ENCODE assay signal across 9 mouse cellular contexts in the genomic region with DNA sequence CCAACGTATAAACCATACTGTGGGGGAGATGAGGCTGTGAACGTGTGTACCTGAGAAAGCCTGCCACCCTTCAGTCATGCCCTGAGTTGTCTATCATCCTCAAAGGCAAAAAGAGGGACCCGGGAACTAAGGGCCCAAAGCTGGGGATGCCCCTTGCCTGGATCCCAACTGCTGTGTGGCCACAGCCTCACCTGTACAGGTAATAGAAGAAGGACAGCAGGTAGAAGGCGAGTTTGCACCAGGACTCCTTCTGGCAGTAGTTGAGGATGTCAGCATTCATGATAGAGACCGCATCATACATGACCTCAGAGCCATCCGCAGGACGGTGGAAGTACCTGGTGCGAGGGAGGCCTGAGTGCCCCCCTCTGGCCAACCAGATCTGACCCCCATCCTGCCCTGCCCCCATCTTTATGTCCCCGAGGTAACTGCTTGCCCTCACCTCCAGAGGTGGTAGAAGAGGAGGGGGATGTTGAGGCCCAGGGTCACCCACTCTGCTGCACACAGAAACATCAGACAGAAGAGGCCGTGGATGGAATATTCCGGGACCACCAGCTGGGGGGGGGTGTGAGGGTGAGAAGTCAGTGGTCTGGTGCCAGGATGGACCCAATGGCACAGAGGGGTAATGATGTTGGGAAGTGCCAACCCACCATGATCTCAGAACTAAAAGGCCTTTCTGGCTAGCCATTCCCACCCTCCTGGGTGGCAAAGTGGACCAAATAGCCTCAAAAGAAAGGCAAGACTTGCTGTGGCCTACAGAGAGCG. TPM values are rescaled to one million over a fixed set of nuclear protein-coding genes. Genes with fewer than 3 reads are reported as not detected.
DNase-seq lines count a peak whose midpoint lies in the region; ATAC-seq and TF ChIP-seq lines count a peak whose summit lies in the region.
"Had no signal": no experiment of that assay in that cellular context is flagged by ENCODE, and none has a peak within 500 bp of the region (broad histone marks: within the 10 kb centered on the region; RNA-seq: fewer than 3 reads in every experiment).

No protein-coding gene starts in this region.

- H3K27ac ChIP-seq in heart, embryonic 12.5 days (ENCODE audit: poor library complexity, severe bottlenecking): no peak overlapping the region
- H3K27ac ChIP-seq in forebrain, embryonic 11.5 days (ENCODE audit: low read depth, low read length): no peak overlapping the region
- no peak overlapping the region for H3K27ac ChIP-seq in liver, postnatal 0 days (ENCODE audit: low read depth)

- H3K4me2 ChIP-seq in heart, embryonic 12.5 days: peak overlapping the region; percentile 8; the same call in 1 of the 2 replicates
- H3K4me2 ChIP-seq in forebrain, embryonic 11.5 days (ENCODE audit: low read depth, low read length, severe bottlenecking): peak overlapping the region; percentile 46; the same call in 1 of the 2 replicates
- H3K4me2 ChIP-seq in liver, postnatal 0 days (ENCODE audit: low read depth, low read length): no peak overlapping the region

- TF ChIP-seq CTCF in liver, postnatal 0 days (IDR thresholded peaks at IDR 0.05; ENCODE audit: low read depth): no peak

- peak; percentile 1; the same call in 1 of the 2 replicates for ATAC-seq in heart, embryonic 12.5 days (ENCODE audit: insufficient number of reproducible peaks, low FRiP score)
- peak; percentile 7 for ATAC-seq in forebrain, embryonic 11.5 days (replicated peaks; ENCODE audit: low FRiP score)
- no peak for ATAC-seq in liver, postnatal 0 days

- TF ChIP-seq EP300 in liver, postnatal 0 days (IDR thresholded peaks at IDR 0.05; ENCODE audit: low read depth): no peak

- H3K9ac ChIP-seq in heart, embryonic 12.5 days: no peak overlapping the region
- no peak overlapping the region; the same call in 1 of the 2 replicates for H3K9ac ChIP-seq in forebrain, embryonic 11.5 days (ENCODE audit: low read length)
- H3K9ac ChIP-seq in liver, postnatal 0 days (replicated peaks): no peak overlapping the region

- H3K36me3 ChIP-seq in heart, embryonic 12.5 days: peaks cover 34% of the 10 kb centered on the region
- H3K36me3 ChIP-seq in forebrain, embryonic 11.5 days (ENCODE audit: control insufficient read depth, insufficient read depth, low read length): no peaks in the 10 kb centered on the region
- peaks cover 8% of the 10 kb centered on the region for H3K36me3 ChIP-seq in liver, postnatal 0 days (replicated peaks; ENCODE audit: insufficient read depth, low read length)

- no peak for DNase-seq in heart, postnatal 4 days
- DNase-seq in CD4-positive helper T cell, adult 2 months (ENCODE audit: low read depth, low spot score): peak; percentile 2
- DNase-seq in forebrain, embryonic 11.5 days (ENCODE audit: low spot score): no peak
- DNase-seq in liver, postnatal 0 days: peak; percentile 12
- DNase-seq in thymus, postnatal 14 days: no peak
- DNase-seq in ovary, postnatal 14 days (ENCODE audit: low spot score): no peak
- no peak for DNase-seq in adrenal gland, postnatal 14 days

- H3K4me3 ChIP-seq in heart, embryonic 12.5 days: no peak overlapping the region
- peak overlapping the region; percentile 18; the same call in 1 of the 2 replicates for H3K4me3 ChIP-seq in forebrain, embryonic 11.5 days (ENCODE audit: low read depth, low read length)
- H3K4me3 ChIP-seq in liver, postnatal 0 days (ENCODE audit: low read depth, low read length): no peak overlapping the region

- 0 out of 2 replicates have a peak, but pooled peaks cover 2% of the 10 kb centered on the region for H3K27me3 ChIP-seq in heart, embryonic 12.5 days (replicated peaks)
- H3K27me3 ChIP-seq in forebrain, embryonic 11.5 days (ENCODE audit: control insufficient read depth, insufficient read depth, low read length): no peaks in the 10 kb centered on the region
- H3K27me3 ChIP-seq in liver, postnatal 0 days (ENCODE audit: insufficient read depth, low read length): peaks cover 22% of the 10 kb centered on the region

- peaks cover 54% of the 10 kb centered on the region for H3K4me1 ChIP-seq in heart, embryonic 12.5 days (replicated peaks)
- H3K4me1 ChIP-seq in forebrain, embryonic 11.5 days (replicated peaks; ENCODE audit: control insufficient read depth, insufficient read depth, low read length): peaks cover 29% of the 10 kb centered on the region
- H3K4me1 ChIP-seq in liver, postnatal 0 days (ENCODE audit: insufficient read depth): peaks cover 16% of the 10 kb centered on the region

- 66% methylated on average over 12 of the region's 12 CpGs for WGBS in heart, embryonic 12.5 days
- 72% methylated on average over 12 of the region's 12 CpGs for WGBS in forebrain, embryonic 11.5 days
- 72% methylated on average over 12 of the region's 12 CpGs for WGBS in liver, postnatal 0 days (ENCODE audit: insufficient replicate concordance)

- no peaks in the 10 kb centered on the region for H3K9me3 ChIP-seq in heart, embryonic 12.5 days (replicated peaks)
- no peaks in the 10 kb centered on the region for H3K9me3 ChIP-seq in forebrain, embryonic 11.5 days (ENCODE audit: control insufficient read depth, low read length)
- no peaks in the 10 kb centered on the region for H3K9me3 ChIP-seq in liver, postnatal 0 days (ENCODE audit: low read length)

RNA-seq across cellular contexts. Expression of gene Cnih2, which starts 4.7 kb away (rescaled TPM):
- polyA plus RNA-seq in heart, embryonic 12.5 days (2016; fragmentation: Nextera tagmentation; extraction: Ambion mirVana): 5.9 and 7.0 TPM in 2 replicates
- total RNA-seq in heart, postnatal 4 days (2021): 1 to 10 TPM; 1.8 to 2.1 TPM
- polyA plus RNA-seq in forebrain, embryonic 11.5 days (2014; fragmentation: Nextera tagmentation; extraction: Ambion mirVana): 93.2 and 112 TPM in 2 replicates
- polyA plus RNA-seq in liver, postnatal 0 days (2015; fragmentation: Nextera tagmentation; extraction: Ambion mirVana): 0.15 and 0.18 TPM in 2 replicates
- 3.1 and 3.9 TPM in 2 replicates for total RNA-seq in adrenal gland, postnatal 14 days (2021)
- total RNA-seq: neutrophil, adult 5-6 weeks had no signal

RNA-seq across cellular contexts. Expression of gene Yif1a, which starts 5.3 kb away (rescaled TPM):
- 76.0 and 82.8 TPM in 2 replicates for polyA plus RNA-seq in heart, embryonic 12.5 days (2016; fragmentation: Nextera tagmentation; extraction: Ambion mirVana)
- 10 to 100 TPM; 70.2 to 72.5 TPM for total RNA-seq in heart, postnatal 4 days (2021)
- polyA plus RNA-seq in forebrain, embryonic 11.5 days (2014; fragmentation: Nextera tagmentation; extraction: Ambion mirVana): 69.5 and 75.8 TPM in 2 replicates
- 84.0 and 87.5 TPM in 2 replicates for polyA plus RNA-seq in liver, postnatal 0 days (2015; fragmentation: Nextera tagmentation; extraction: Ambion mirVana)
- total RNA-seq in adrenal gland, postnatal 14 days (2021): 80.4 and 84.7 TPM in 2 replicates

RNA-seq across cellular contexts. Expression of gene Tmem151a, which starts 8.3 kb away (rescaled TPM):
- polyA plus RNA-seq in heart, embryonic 12.5 days (2016; fragmentation: Nextera tagmentation; extraction: Ambion mirVana): 4.4 TPM in 2 replicates
- 1 to 10 TPM; 3.8 to 4.1 TPM for total RNA-seq in heart, postnatal 4 days (2021)
- 1.2 and 1.8 TPM in 2 replicates for polyA plus RNA-seq in forebrain, embryonic 11.5 days (2014; fragmentation: Nextera tagmentation; extraction: Ambion mirVana)
- 0.79 and 0.96 TPM in 2 replicates for polyA plus RNA-seq in liver, postnatal 0 days (2015; fragmentation: Nextera tagmentation; extraction: Ambion mirVana)
- 2.0 and 2.5 TPM in 2 replicates for total RNA-seq in adrenal gland, postnatal 14 days (2021)
- total RNA-seq: neutrophil, adult 5-6 weeks had no signal

RNA-seq across cellular contexts. Expression of gene Rab1b, which starts 13.2 kb away (rescaled TPM):
- polyA plus RNA-seq in heart, embryonic 12.5 days (2016; fragmentation: Nextera tagmentation; extraction: Ambion mirVana): 218 and 226 TPM in 2 replicates
- 100 to 1,000 TPM; 188 to 191 TPM for total RNA-seq in heart, postnatal 4 days (2021)
- polyA plus RNA-seq in forebrain, embryonic 11.5 days (2014; fragmentation: Nextera tagmentation; extraction: Ambion mirVana): 250 and 262 TPM in 2 replicates
- polyA plus RNA-seq in liver, postnatal 0 days (2015; fragmentation: Nextera tagmentation; extraction: Ambion mirVana): 86.0 and 90.6 TPM in 2 replicates
- total RNA-seq in adrenal gland, postnatal 14 days (2021): 166 and 167 TPM in 2 replicates

RNA-seq across cellular contexts. Expression of gene Klc2, which starts 24.7 kb away (rescaled TPM):
- polyA plus RNA-seq in heart, embryonic 12.5 days (2016; fragmentation: Nextera tagmentation; extraction: Ambion mirVana): 24.0 and 28.6 TPM in 2 replicates
- total RNA-seq in heart, postnatal 4 days (2021): 10 to 100 TPM; 43.7 to 43.8 TPM
- polyA plus RNA-seq in forebrain, embryonic 11.5 days (2014; fragmentation: Nextera tagmentation; extraction: Ambion mirVana): 35.3 and 38.5 TPM in 2 replicates
- polyA plus RNA-seq in liver, postnatal 0 days (2015; fragmentation: Nextera tagmentation; extraction: Ambion mirVana): 1.3 and 1.5 TPM in 2 replicates
- total RNA-seq in adrenal gland, postnatal 14 days (2021): 34.9 and 37.7 TPM in 2 replicates

Comparison
In these comparisons a context has a peak if more than half of its experiments do, and no peak if none do; other contexts are left out.
1. DNase-seq: peak in CD4-positive helper T cell, adult 2 months (single experiment) and liver, postnatal 0 days (single experiment); none in heart, postnatal 4 days (single experiment), forebrain, embryonic 11.5 days (single experiment), thymus, postnatal 14 days (single experiment), ovary, postnatal 14 days (single experiment) and adrenal gland, postnatal 14 days (single experiment).
2. RNA of gene Cnih2, which starts 4.7 kb away (polyA plus RNA-seq): 93.2 to 112 TPM in forebrain, embryonic 11.5 days; 5.9 to 7.0 TPM in heart, embryonic 12.5 days and 0.15 to 0.18 TPM in liver, postnatal 0 days; every median in the first group is over 10 times any median in the second.